Mouse (Mus musculus) erythroblast, embryonic 14.5 days (primary cell): ENCODE measurements at regions not wholly inside any gene's neighbourhood (a gene's known extent, or its start where the extent isn't known, plus 50 kb on each side); places are given as distances from the start of the nearest gene placed in this dataset.

Experiments
- GATA1 ChIP-seq: IDR thresholded peaks from 2 replicates; pipeline ENCODE4 v1.6.1; 2012; ENCODE audit warnings: low read length, inconsistent platforms, mixed read lengths
- TAL1 ChIP-seq: IDR thresholded peaks from 3 replicates; pipeline ENCODE4 v1.6.1; 2012; ENCODE audit warnings: low read length, inconsistent platforms, mixed read lengths

GRCm38 (mm10) chr11:24359086-24359485, 281.2 kb downstream of the Bcl11a start:
- TF ChIP-seq GATA1 (no peak), TAL1 (no peak)
